Mouse (Mus musculus) liver, postnatal 0 days (tissue): ENCODE results near the gene Ror1.

Experiments
- CTCF ChIP-seq: sonication (generic); IDR thresholded peaks from 2 replicates; pipeline ENCODE4 v1.5.1; 2016; ENCODE audit warnings: antibody characterized with exemption, low read depth
- EP300 ChIP-seq: IDR thresholded peaks from 2 replicates; pipeline ENCODE4 v1.6.1; 2016; ENCODE audit warnings: antibody characterized with exemption, low read depth, mild to moderate bottlenecking

GRCm38 (mm10) chr4:100390436-100390835 is 294.8 kb downstream of the Ror1 start:
- TF ChIP-seq CTCF, result no peak
- no peak for TF ChIP-seq EP300
